Mouse (Mus musculus): Measurements from ENCODE around the gene Arid3b.

Arid3b gene

GRCm38 (mm10) chr9:57744462-57745091 lies 92.0 kb downstream of the Arid3b start:
- peak in 1 of 2 experiments; percentile 69 for DNase-seq
